Mouse (Mus musculus): ENCODE data around the gene Pomp. TPM values are rescaled to one million over a fixed set of nuclear protein-coding genes. Genes with fewer than 3 reads are reported as not detected.

The Pomp gene
- total RNA-seq, 2 experiments from 2014 or later = 144 to 149 TPM

- peak; percentile 33 to 86 for DNase-seq (ENCODE audit: low spot score in 2 of 2)
These were observed 11.9 kb upstream of the Pomp start for GRCm38 (mm10) chr5:147848164-147848863.

GRCm38 (mm10) chr5:147850194-147850593 is 10.1 kb upstream of the Pomp start:
- no peak for DNase-seq (ENCODE audit: low spot score in 2 of 2)

GRCm38 (mm10) chr5:147860076-147860448 is 199 bp upstream of the Pomp start:
- no peak for DNase-seq (ENCODE audit: low spot score in 2 of 2)

- DNase-seq (ENCODE audit: low spot score in 2 of 2) = no peak
These were observed 8.4 kb downstream of the Pomp start for GRCm38 (mm10) chr5:147868674-147869073.

GRCm38 (mm10) chr5:147869568-147869967 is 9.3 kb downstream of the Pomp start:
- DNase-seq (ENCODE audit: low spot score in 2 of 2) = no peak

GRCm38 (mm10) chr5:147870296-147870695 is 10.0 kb downstream of the Pomp start:
- no peak for DNase-seq (ENCODE audit: low spot score in 2 of 2)

GRCm38 (mm10) chr5:147871091-147871820 is 11.0 kb downstream of the Pomp start:
- no peak for DNase-seq (ENCODE audit: low spot score in 2 of 2)

- DNase-seq (ENCODE audit: low spot score in 2 of 2) = no peak
These were observed 14.3 kb downstream of the Pomp start for GRCm38 (mm10) chr5:147874491-147875065.

GRCm38 (mm10) chr5:147875210-147875609 is 14.9 kb downstream of the Pomp start:
- DNase-seq (ENCODE audit: low spot score in 2 of 2) = no peak

- DNase-seq (ENCODE audit: low spot score in 2 of 2) = no peak
These were observed 17.3 kb downstream of the Pomp start for GRCm38 (mm10) chr5:147877520-147877919.

GRCm38 (mm10) chr5:147879971-147880682 is 19.9 kb downstream of the Pomp start:
- DNase-seq (ENCODE audit: low spot score in 2 of 2) = no peak

- no peak for DNase-seq (ENCODE audit: low spot score in 2 of 2)
These were observed 23.3 kb downstream of the Pomp start for GRCm38 (mm10) chr5:147883581-147883980.

GRCm38 (mm10) chr5:147888313-147889297 is 28.3 kb downstream of the Pomp start:
- no peak for DNase-seq (ENCODE audit: low spot score in 2 of 2)

- DNase-seq (ENCODE audit: low spot score in 2 of 2) = no peak
These were observed 32.5 kb downstream of the Pomp start for GRCm38 (mm10) chr5:147892735-147893134.

GRCm38 (mm10) chr5:147893143-147893542 is 32.9 kb downstream of the Pomp start:
- no peak for DNase-seq (ENCODE audit: low spot score in 2 of 2)

- peak in 1 of 2 experiments; percentile 40 for DNase-seq (ENCODE audit: low spot score in 2 of 2)
These were observed 33.6 kb downstream of the Pomp start for GRCm38 (mm10) chr5:147893766-147894454.

- peak; percentile 92 to 97 for DNase-seq (ENCODE audit: low spot score in 2 of 2)
These were observed 34.3 kb downstream of the Pomp start, which contains the start of gene Slc46a3 for GRCm38 (mm10) chr5:147894455-147895076. Slc46a3 (minus strand) TSS chr5:147894815.

- no peak for DNase-seq (ENCODE audit: low spot score in 2 of 2)
These were observed 35.4 kb downstream of the Pomp start for GRCm38 (mm10) chr5:147895436-147896198.
